Mouse (Mus musculus) forebrain, postnatal 0 days (tissue): ENCODE measurements around the gene Nkapd1. TPM values are rescaled to one million over a fixed set of nuclear protein-coding genes. Genes with fewer than 3 reads are reported as not detected.

Source experiments
- ATAC-seq: fragments of 200-750 bp; cut with Nextera tagmentation; 2 replicates; pipeline ENCODE4 v1.8.0; 2017; ENCODE audit warnings: mild to moderate bottlenecking, moderate library complexity
- DNase-seq: peaks from one replicate; pipeline ENCODE4 v3.0.0-alpha.2; 2015
- H3K27ac ChIP-seq: fragments of 300-500 bp; sonication (generic); 2 replicates; pipeline ENCODE4 v1.5.1; 2014; ENCODE audit warnings: low read depth, mild to moderate bottlenecking, antibody characterized with exemption, low read length, moderate library complexity, mixed read lengths
- H3K27me3 ChIP-seq: fragments of 300-500 bp; sonication (generic); 2 replicates; pipeline ENCODE4 v1.6.1; 2014; ENCODE audit warnings: mild to moderate bottlenecking, low read length, mixed read lengths; ENCODE audit not compliant: insufficient read depth
- H3K36me3 ChIP-seq: fragments of 300-500 bp; sonication (generic); 2 replicates; pipeline ENCODE4 v1.6.1; 2014; ENCODE audit warnings: mild to moderate bottlenecking, moderate library complexity; ENCODE audit not compliant: insufficient read depth
- H3K4me1 ChIP-seq: fragments of 300-500 bp; sonication (generic); 2 replicates; pipeline ENCODE4 v1.6.1; 2014; ENCODE audit warnings: antibody characterized with exemption; ENCODE audit not compliant: insufficient read depth
- H3K4me2 ChIP-seq: fragments of 300-500 bp; sonication (generic); 2 replicates; pipeline ENCODE4 v1.6.1; 2014; ENCODE audit warnings: low read depth, mild to moderate bottlenecking, moderate library complexity
- H3K4me3 ChIP-seq: fragments of 300-500 bp; sonication (generic); 2 replicates; pipeline ENCODE4 v1.5.1; 2014; ENCODE audit warnings: low read depth, low read length, mixed read lengths
- H3K9ac ChIP-seq: fragments of 300-500 bp; sonication (generic); 2 replicates; pipeline ENCODE4 v1.6.1; 2014; ENCODE audit warnings: mild to moderate bottlenecking
- H3K9me3 ChIP-seq: fragments of 300-500 bp; sonication (generic); 2 replicates; pipeline ENCODE4 v1.6.1; 2016; ENCODE audit warnings: low read length
- CTCF ChIP-seq: sonication (generic); IDR thresholded peaks from 2 replicates; pipeline ENCODE4 v1.5.1; 2016; ENCODE audit warnings: antibody characterized with exemption, control low read depth, low read depth
- WGBS: fragments of 180-500 bp; shearing (Covaris S2); extraction: QIAGEN DNeasy Blood & Tissue Kit; methylation state at CpG from one replicate; pipeline ENCODE4 v1.1.7; 2014; 5-methylcytosine and 5-hydroxymethylcytosine counted together
- polyA plus RNA-seq: library from polyadenylated mRNA; unstranded; fragments of >200 nt; fragmentation: Nextera tagmentation; extraction: Ambion mirVana; gene quantifications from 2 replicates; pipeline ENCODE4 v1.2.1, GENCODE M21; 2015
- total RNA-seq: library from RNA; depleted of rRNA; stranded (reverse); fragments of >200 nt; gene quantifications from 2 replicates; pipeline ENCODE4 v1.2.3, GENCODE M21; 2014; rRNA removed

Nkapd1 gene
- total RNA-seq (19.0 and 20.5 TPM in 2 replicates), polyA plus RNA-seq (24.3 TPM in 2 replicates)

DNA sequence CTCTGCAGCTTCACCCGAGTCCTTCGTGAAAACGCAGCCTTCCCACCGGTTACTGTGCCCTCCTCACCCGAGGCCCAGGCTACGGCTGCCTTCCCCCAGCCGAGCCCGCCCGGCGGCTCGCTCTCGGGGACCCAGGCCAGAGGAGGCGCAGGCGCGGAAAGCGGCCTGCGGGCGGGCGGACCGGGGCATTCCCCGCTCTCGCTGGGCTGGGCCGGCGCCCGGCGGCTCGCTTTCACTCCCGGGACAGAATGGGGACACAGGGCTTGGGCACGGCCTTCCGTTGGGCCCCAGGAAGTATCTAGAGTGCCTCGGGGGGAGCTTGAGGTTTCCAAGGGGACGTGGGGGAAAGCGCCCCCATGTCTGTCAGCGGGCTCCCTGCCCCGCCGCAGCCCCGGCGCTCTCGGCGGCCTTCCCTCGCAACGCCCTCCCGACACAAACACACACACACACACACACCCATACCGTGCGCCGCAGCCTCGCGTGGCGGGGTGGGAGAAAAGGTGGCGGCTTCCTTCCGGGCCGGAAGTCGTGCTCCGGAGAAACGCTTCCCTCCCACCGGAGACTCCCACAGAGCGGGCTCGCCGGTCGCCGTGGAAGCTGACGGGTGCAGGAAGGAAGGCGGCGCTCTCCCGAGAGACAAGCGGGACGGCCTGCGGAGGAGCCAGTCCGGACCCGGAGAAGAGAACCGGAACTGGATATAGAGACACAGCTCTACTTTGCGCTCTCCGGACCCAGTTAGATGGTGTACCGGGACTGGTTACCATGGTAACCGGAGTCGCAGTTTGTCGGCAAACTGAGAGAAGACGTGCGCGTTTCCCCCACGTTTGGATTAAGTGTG is at the start of gene Nkapd1, which contains the start of gene Pih1d2:
TSS of gene Nkapd1 (minus strand) at position 699 of the 838 bp plus-strand sequence.
TSS of gene Pih1d2 (plus strand) at position 556 of the 838 bp plus-strand sequence.
- under 1% methylated on average over 78 of the region's 81 CpGs for WGBS
- H3K4me2 ChIP-seq: peak within 1 kb of the TSS; percentile 80
- DNase-seq: peak; percentile 94
- H3K4me3 ChIP-seq: peak within 1 kb of the TSS; percentile 95
- H3K4me1 ChIP-seq: no peaks in the 10 kb centered on the region
- no peaks in the 10 kb centered on the region for H3K9me3 ChIP-seq
- TF ChIP-seq CTCF: peak; percentile 31
- H3K36me3 ChIP-seq: peaks cover 27% of the 10 kb centered on the region
- H3K9ac ChIP-seq: peak within 1 kb of the TSS; percentile 90
- no peaks in the 10 kb centered on the region for H3K27me3 ChIP-seq
- ATAC-seq: peak; percentile 97
- peak within 1 kb of the TSS; percentile 93 for H3K27ac ChIP-seq

- no peak overlapping the region for H3K9ac ChIP-seq
- no peak overlapping the region for H3K27ac ChIP-seq
- WGBS: 86% methylated on average over 6 of the region's 6 CpGs
- H3K9me3 ChIP-seq: no peaks in the 10 kb centered on the region
- TF ChIP-seq CTCF: no peak
- H3K36me3 ChIP-seq: peaks cover 26% of the 10 kb centered on the region
- DNase-seq: no peak
- no peaks in the 10 kb centered on the region for H3K27me3 ChIP-seq
- ATAC-seq: no peak
- no peak overlapping the region for H3K4me3 ChIP-seq
- H3K4me2 ChIP-seq: no peak overlapping the region
- no peaks in the 10 kb centered on the region for H3K4me1 ChIP-seq
Measured at GRCm38 (mm10) chr9:50666442-50666841, 49.2 kb upstream of the Nkapd1 start.

DNA sequence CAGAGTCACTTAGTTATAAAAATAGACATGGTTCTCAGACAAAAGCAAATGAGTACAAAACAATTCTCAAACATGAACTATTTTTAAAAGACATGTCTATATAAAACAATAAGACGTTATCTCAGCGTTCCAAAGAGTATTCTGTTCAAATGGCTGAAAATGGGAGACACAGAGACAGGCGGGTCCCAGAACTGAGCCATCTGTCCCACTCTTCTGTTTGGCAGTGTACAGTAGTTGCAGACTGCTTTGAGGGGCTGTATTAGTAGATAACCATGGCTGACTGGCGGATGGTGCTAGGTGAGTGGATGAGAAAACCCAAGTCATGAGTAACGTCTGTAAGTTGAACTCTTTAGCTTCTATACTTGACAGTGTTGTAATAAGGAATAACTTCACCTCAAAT is 47.6 kb upstream of the Nkapd1 start:
- no peaks in the 10 kb centered on the region for H3K9me3 ChIP-seq
- WGBS: 71% methylated on average over 5 of the region's 5 CpGs

DNA sequence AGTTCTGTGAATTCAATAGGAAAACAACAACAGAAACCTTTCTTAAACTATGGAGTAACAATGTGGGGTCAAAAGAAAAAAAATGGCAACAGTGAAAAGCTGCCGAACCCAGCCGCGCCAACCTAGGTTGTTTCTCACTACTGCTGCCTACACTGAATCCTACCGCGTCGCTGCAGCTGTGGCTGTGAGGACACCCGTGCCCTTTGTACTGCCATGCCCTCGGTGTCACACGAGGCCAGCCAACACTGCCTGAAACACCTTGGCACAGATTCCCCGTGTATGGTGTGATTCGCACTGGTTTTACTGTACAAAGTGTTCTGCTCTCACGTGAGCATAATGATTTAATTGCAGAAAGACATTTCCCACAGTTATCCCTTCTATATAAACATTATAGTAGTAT is 43.2 kb upstream of the Nkapd1 start:
- H3K27ac ChIP-seq: no peak overlapping the region
- no peak for TF ChIP-seq CTCF
- H3K36me3 ChIP-seq: peaks cover 10% of the 10 kb centered on the region
- H3K27me3 ChIP-seq: no peaks in the 10 kb centered on the region
- H3K9me3 ChIP-seq: no peaks in the 10 kb centered on the region
- H3K4me1 ChIP-seq: no peaks in the 10 kb centered on the region; the same call in 1 of the 2 replicates
- peak overlapping the region; percentile 85; the same call in 1 of the 2 replicates for H3K9ac ChIP-seq
- DNase-seq (peak; percentile 16), ATAC-seq (no peak)
- 13% methylated on average over 12 of the region's 12 CpGs for WGBS
- peak overlapping the region; percentile 76 for H3K4me3 ChIP-seq
- peak overlapping the region; percentile 76 for H3K4me2 ChIP-seq

More for the DNA sequence above, 47.6 kb upstream of the Nkapd1 start:
- peak; percentile 6 for DNase-seq
- H3K9ac ChIP-seq: no peak overlapping the region
- H3K4me1 ChIP-seq: no peaks in the 10 kb centered on the region
- H3K4me3 ChIP-seq: no peak overlapping the region
- no peaks in the 10 kb centered on the region for H3K27me3 ChIP-seq
- H3K27ac ChIP-seq: no peak overlapping the region
- ATAC-seq: no peak; the same call in 1 of the 2 replicates
- no peak for TF ChIP-seq CTCF
- H3K4me2 ChIP-seq: no peak overlapping the region
- H3K36me3 ChIP-seq: peaks cover 26% of the 10 kb centered on the region

GRCm38 (mm10) chr9:50659392-50660217 is 42.3 kb upstream of the Nkapd1 start, which contains the start of gene Dlat:
TSS of gene Dlat (minus strand) at chr9:50659780.
- Histone ChIP-seq H3K9me3 (no peaks in the 10 kb centered on the region), H3K36me3 (peaks cover 5% of the 10 kb centered on the region; the same call in 1 of the 2 replicates), H3K27me3 (no peaks in the 10 kb centered on the region), H3K9ac (peak within 1 kb of the TSS; percentile 85), H3K27ac (peak within 1 kb of the TSS; percentile 90), H3K4me3 (peak within 1 kb of the TSS; percentile 76), H3K4me2 (peak within 1 kb of the TSS; percentile 76), H3K4me1 (no peaks in the 10 kb centered on the region; the same call in 1 of the 2 replicates)
- ATAC-seq (peak; percentile 93), DNase-seq (peak; percentile 92)
- no peak for TF ChIP-seq CTCF
- under 1% methylated on average over 61 of the region's 63 CpGs for WGBS

- Histone ChIP-seq H3K27me3 (no peaks in the 10 kb centered on the region), H3K9me3 (no peaks in the 10 kb centered on the region), H3K4me2 (peak overlapping the region; percentile 76), H3K4me3 (peak overlapping the region; percentile 76), H3K27ac (peak overlapping the region; percentile 90), H3K36me3 (peaks cover 10% of the 10 kb centered on the region; the same call in 1 of the 2 replicates), H3K9ac (peak overlapping the region; percentile 85), H3K4me1 (no peaks in the 10 kb centered on the region; the same call in 1 of the 2 replicates)
- DNase-seq: no peak
- peak; percentile 3; the same call in 1 of the 2 replicates for ATAC-seq
- WGBS: under 1% methylated on average over 28 of the region's 28 CpGs
- no peak for TF ChIP-seq CTCF
Measured at GRCm38 (mm10) chr9:50658941-50659388, 41.7 kb upstream of the Nkapd1 start.
